Mouse (Mus musculus) forebrain, embryonic 13.5 days (tissue): ENCODE data around the gene Ankrd12. TPM values are rescaled to one million over a fixed set of nuclear protein-coding genes. Genes with fewer than 3 reads are reported as not detected.

Source experiments
- ATAC-seq: fragments of 200-750 bp; cut with Nextera tagmentation; 2 replicates; pipeline ENCODE4 v1.8.0; 2017
- H3K27ac ChIP-seq: fragments of 300-500 bp; sonication (generic); 2 replicates; pipeline ENCODE4 v1.5.1; 2015; ENCODE audit warnings: inconsistent platforms, mild to moderate bottlenecking, moderate library complexity
- H3K27me3 ChIP-seq: fragments of 300-500 bp; sonication (generic); 2 replicates; pipeline ENCODE4 v1.6.1; 2015; ENCODE audit warnings: mild to moderate bottlenecking, inconsistent platforms
- H3K36me3 ChIP-seq: fragments of 300-500 bp; sonication (generic); 2 replicates; pipeline ENCODE4 v1.6.1; 2015; ENCODE audit warnings: mild to moderate bottlenecking, inconsistent platforms; ENCODE audit not compliant: poor library complexity, severe bottlenecking
- H3K4me1 ChIP-seq: fragments of 300-500 bp; sonication (generic); 2 replicates; pipeline ENCODE4 v1.6.1; 2015; ENCODE audit warnings: inconsistent platforms
- H3K4me2 ChIP-seq: fragments of 300-500 bp; sonication (generic); 2 replicates; pipeline ENCODE4 v1.6.1; 2015; ENCODE audit warnings: inconsistent platforms, mild to moderate bottlenecking, moderate library complexity
- H3K4me3 ChIP-seq: fragments of 300-500 bp; sonication (generic); 2 replicates; pipeline ENCODE4 v1.5.1; 2015; ENCODE audit warnings: mild to moderate bottlenecking, inconsistent platforms
- H3K9ac ChIP-seq: fragments of 300-500 bp; sonication (generic); 2 replicates; pipeline ENCODE4 v1.6.1; 2015; ENCODE audit warnings: mild to moderate bottlenecking, inconsistent platforms
- H3K9me3 ChIP-seq: fragments of 300-500 bp; sonication (generic); replicated peaks from 2 replicates; pipeline ENCODE4 v1.6.1; 2016; ENCODE audit warnings: inconsistent platforms
- WGBS: fragments of 180-500 bp; shearing (Covaris S2); methylation state at CpG from one replicate; pipeline ENCODE4 v1.1.7; 2015; 5-methylcytosine and 5-hydroxymethylcytosine counted together
- polyA plus RNA-seq: library from polyadenylated mRNA; unstranded; fragments of >200 nt; fragmentation: Nextera tagmentation; extraction: Ambion mirVana; gene quantifications from 2 replicates; pipeline ENCODE4 v1.2.1, GENCODE M21; 2015

Ankrd12 gene
- polyA plus RNA-seq, 1 experiment from 2014 or later, result 77.4 TPM

DNA sequence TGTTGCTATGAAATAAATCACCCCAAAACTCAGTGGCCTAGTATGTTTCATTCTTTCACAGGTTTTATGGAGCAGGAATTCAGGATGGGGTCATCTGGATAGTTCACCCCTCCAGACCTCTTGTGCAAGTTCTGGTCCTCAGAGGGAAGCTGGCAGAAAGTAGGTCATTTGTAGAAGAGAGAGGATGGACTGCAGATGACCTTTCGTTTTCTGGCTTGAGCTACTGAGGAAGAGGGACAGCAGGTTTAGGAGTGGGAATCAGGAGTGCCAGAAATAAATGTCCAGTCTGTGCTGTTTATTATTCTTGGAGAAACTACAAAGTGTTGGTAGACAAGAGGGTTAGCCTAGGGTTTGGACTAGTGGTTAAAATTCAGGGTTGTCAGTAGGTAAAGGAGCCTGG lies 118.5 kb downstream of the Ankrd12 start:
- no peaks in the 10 kb centered on the region for H3K27me3 ChIP-seq
- 80% methylated on average over 1 of the region's 1 CpGs for WGBS
- no peaks in the 10 kb centered on the region for H3K4me1 ChIP-seq
- no peak overlapping the region for H3K4me3 ChIP-seq
- H3K9me3 ChIP-seq, result no peaks in the 10 kb centered on the region
- H3K27ac ChIP-seq, result no peak overlapping the region
- H3K9ac ChIP-seq, result no peak overlapping the region
- no peak overlapping the region for H3K4me2 ChIP-seq
- no peaks in the 10 kb centered on the region for H3K36me3 ChIP-seq
- no peak for ATAC-seq

DNA sequence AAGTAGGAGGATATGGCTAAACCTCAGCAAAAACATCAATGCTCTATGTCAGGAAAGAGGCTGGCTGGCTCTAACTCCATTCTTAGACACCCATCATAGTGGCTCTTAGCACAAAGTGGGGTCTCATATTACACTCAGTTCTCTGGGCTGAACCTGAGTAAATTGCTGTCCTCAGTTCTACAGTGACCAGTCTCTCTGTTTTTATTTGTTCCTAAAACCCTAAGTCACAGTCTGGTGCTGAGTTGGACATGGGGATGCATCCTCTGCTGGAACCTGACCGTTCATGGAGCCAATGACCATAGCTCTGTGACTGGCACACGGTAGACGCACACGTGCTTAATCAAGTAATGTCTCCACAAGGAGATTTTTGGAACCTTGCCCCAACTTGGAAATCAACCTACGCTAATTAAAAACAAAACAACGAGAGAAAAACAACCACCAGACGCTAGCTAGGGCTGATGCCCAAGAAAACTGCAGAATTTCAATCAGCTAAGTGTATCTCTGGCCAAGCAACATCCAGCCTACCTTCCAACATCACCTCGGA lies 119.0 kb downstream of the Ankrd12 start:
- Histone ChIP-seq H3K9me3 (no peaks in the 10 kb centered on the region), H3K27me3 (no peaks in the 10 kb centered on the region), H3K4me1 (no peaks in the 10 kb centered on the region), H3K27ac (no peak overlapping the region), H3K36me3 (no peaks in the 10 kb centered on the region), H3K4me2 (no peak overlapping the region), H3K4me3 (no peak overlapping the region), H3K9ac (no peak overlapping the region)
- 80% methylated on average over 8 of the region's 8 CpGs for WGBS
- ATAC-seq, result no peak

DNA sequence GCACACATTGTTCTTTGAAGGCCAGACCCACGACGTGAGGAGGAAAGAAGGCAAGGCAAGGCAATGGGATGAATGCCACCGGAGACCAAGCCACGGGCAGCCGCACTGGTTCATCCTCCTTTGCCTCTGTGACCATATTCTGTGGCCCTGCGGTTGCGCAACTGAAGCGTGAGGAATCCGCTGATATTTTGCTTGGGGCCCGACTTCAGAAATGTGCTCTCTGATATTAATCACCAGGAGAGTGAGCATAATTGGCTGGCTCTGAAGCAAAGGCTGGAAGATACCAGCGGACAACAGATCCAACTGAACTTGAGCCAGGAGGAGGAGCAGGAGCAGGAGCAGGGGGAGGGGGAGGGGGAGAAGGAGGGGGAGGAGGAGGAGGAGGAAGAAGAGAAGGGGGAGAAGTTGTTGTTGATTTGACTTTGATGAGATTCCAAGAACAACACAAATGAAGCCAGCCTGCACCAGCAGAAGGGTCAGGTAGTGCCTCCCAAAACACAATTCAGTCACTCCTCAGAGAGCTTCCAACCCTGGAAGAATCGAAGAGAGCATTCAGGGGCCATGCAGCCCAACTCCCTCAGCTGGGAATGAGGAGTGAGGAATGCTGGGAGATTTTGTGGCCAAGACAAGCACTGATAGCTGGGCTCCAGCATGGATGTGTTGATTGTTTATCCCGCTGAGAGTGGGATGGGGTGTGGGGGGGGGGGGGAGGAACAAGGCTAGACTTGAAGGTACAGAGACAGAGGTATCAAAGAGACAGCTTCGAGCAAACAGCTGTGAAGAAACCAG lies 119.7 kb downstream of the Ankrd12 start:
- H3K4me3 ChIP-seq, result no peak overlapping the region
- H3K4me1 ChIP-seq, result no peaks in the 10 kb centered on the region
- WGBS, result 79% methylated on average over 14 of the region's 14 CpGs
- no peak overlapping the region for H3K4me2 ChIP-seq
- no peak for ATAC-seq
- no peak overlapping the region for H3K9ac ChIP-seq
- no peaks in the 10 kb centered on the region for H3K9me3 ChIP-seq
- H3K27me3 ChIP-seq, result no peaks in the 10 kb centered on the region
- no peaks in the 10 kb centered on the region for H3K36me3 ChIP-seq
- H3K27ac ChIP-seq, result no peak overlapping the region

DNA sequence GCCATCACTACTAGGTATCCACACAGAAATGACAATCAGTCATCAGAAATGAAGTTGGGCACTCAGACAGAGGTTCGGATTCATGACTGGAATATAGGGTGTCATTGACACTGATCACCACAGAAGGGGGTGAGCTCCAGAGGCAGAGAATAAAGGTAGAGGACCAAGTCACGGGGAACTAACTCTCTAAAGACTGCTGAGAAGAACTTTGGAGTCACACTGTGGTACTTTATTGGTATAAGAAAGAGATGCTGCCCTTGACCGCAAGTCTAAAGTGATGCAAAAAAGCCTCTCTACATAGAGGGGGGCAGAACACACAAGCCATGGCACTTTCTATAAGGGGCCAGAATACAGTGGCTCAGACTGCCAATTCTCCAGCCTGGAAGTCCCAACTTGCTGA lies 120.7 kb downstream of the Ankrd12 start:
- Histone ChIP-seq H3K27me3 (no peaks in the 10 kb centered on the region), H3K9ac (no peak overlapping the region)

DNA sequence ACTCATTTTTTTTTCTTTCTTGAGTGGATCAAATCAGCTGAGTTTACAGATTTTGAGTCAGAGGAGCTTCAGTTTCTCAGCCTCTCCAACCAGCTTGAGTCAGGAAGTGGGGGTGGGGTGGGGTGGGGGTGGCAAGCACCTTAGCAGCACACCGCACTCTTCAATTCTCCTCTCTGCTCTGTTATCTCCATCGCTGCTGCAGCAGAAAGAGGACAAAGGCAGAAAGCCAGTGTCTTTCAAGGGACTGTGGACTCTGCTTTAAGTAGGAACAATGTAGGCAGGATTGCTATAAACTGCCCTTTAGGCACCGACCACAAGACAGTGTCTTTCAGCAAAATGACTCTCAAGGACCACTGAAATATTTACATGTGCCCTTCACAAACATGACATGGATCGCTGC lies 122.9 kb downstream of the Ankrd12 start:
- H3K27me3 ChIP-seq, result no peaks in the 10 kb centered on the region
- H3K9me3 ChIP-seq, result no peaks in the 10 kb centered on the region
- H3K36me3 ChIP-seq, result no peaks in the 10 kb centered on the region
- WGBS, result 56% methylated on average over 4 of the region's 4 CpGs
- no peak overlapping the region for H3K27ac ChIP-seq
- H3K4me3 ChIP-seq, result no peak overlapping the region
- peaks cover 18% of the 10 kb centered on the region for H3K4me1 ChIP-seq
- no peak overlapping the region for H3K4me2 ChIP-seq
- no peak for ATAC-seq
- no peak overlapping the region for H3K9ac ChIP-seq

More for the DNA sequence above, 120.7 kb downstream of the Ankrd12 start:
- Histone ChIP-seq H3K27ac (no peak overlapping the region), H3K4me2 (no peak overlapping the region), H3K36me3 (no peaks in the 10 kb centered on the region), H3K4me1 (peaks cover 3% of the 10 kb centered on the region; the same call in 1 of the 2 replicates), H3K9me3 (no peaks in the 10 kb centered on the region), H3K4me3 (no peak overlapping the region)
- no peak for ATAC-seq
- 58% methylated on average over 3 of the region's 3 CpGs for WGBS

DNA sequence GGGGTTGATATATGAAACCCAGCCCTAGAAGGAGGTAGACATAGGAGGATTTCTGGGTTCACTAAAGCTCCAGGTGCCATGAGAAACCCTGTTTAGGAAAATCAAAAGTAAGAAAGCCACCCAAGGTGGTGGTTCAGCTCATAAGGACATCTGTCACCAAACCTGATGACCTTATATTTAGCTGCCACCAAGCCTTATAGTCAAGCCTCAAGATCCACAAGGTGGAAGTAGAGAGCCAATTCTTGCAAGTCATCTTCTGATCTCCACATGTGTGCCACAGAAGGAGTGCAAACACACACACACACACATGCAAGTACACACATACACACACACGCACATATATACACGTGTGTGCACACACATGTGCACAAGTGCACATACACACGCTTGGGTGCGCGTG lies 124.8 kb downstream of the Ankrd12 start:
- ATAC-seq, result no peak

DNA sequence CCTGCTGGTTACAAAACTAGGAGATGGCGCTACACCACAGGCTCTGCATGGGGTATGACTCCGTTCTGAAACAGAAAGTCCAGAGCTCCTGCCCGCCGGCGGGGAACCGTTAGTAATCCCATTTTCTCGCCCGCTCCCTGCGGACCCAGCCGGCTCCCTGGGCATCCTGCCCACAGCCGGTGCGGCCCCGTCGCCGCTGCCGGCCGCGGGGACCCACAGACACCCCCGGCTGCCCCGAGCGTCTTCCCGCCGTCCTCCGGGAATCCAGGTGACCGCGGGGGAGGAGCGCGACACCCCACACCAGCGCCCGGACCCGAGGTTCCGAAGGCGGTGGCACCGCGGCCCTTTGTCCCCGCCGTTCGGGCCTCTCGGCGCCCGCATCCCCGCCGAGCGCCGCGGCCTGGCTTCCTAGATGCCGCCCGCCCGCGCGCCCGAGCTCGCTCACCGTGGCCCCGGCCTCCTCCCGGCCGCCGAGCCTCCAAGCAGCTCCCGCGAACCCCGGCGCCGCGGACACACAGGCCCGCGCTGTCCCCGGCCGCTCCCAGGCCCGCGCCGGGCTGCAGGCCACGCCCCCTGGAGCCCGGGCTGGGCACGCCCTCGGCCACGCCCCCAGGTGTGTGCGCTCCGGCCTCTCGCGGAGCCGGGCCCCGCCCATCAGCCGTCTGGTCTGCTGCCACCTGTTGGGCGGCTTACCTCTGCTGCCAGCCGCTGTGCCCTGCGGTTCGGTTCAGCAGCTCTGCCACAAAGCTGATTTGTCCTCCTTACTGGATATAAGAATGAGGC lies 126.1 kb downstream of the Ankrd12 start, which contains the start of gene Twsg1:
Gene Twsg1, minus strand, starts transcription at position 605 of the 783 bp plus-strand sequence.
- peak within 1 kb of the TSS; percentile 97 for H3K9ac ChIP-seq
- ATAC-seq, result peak; percentile 98
- H3K4me2 ChIP-seq, result peak within 1 kb of the TSS; percentile 70
- H3K9me3 ChIP-seq, result no peaks in the 10 kb centered on the region
- no peaks in the 10 kb centered on the region for H3K27me3 ChIP-seq
- H3K4me3 ChIP-seq, result peak within 1 kb of the TSS; percentile 88
- WGBS, result under 1% methylated on average over 86 of the region's 87 CpGs
- peaks cover 26% of the 10 kb centered on the region for H3K36me3 ChIP-seq
- peaks cover 18% of the 10 kb centered on the region for H3K4me1 ChIP-seq
- peak within 1 kb of the TSS; percentile 91 for H3K27ac ChIP-seq

More for the DNA sequence above, 124.8 kb downstream of the Ankrd12 start:
- H3K27me3 ChIP-seq, result no peaks in the 10 kb centered on the region
- H3K27ac ChIP-seq, result no peak overlapping the region
- H3K4me1 ChIP-seq, result peaks cover 18% of the 10 kb centered on the region
- H3K4me3 ChIP-seq, result no peak overlapping the region
- H3K9me3 ChIP-seq, result no peaks in the 10 kb centered on the region
- H3K9ac ChIP-seq, result no peak overlapping the region
- H3K36me3 ChIP-seq, result peaks cover 15% of the 10 kb centered on the region
- 88% methylated on average over 5 of the region's 5 CpGs for WGBS
- H3K4me2 ChIP-seq, result no peak overlapping the region

DNA sequence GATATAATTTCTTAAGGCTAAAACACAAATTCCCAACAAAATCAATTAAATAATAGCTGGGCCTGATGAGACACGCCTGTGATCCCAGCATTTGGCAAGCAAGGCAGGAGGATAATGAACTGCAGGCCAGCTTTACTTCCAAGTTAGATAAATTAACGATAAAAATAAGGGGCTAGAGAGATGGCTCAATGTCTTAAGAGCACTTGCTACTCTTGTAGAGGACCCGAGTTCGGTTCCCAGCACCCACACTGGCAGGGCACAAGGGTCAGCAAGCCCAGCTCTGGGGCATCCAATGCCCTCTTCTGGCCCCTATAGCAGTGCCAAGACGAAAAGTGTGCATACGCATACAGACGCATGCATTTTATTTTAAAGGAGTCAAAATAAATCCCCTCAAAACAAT lies 126.7 kb downstream of the Ankrd12 start:
- H3K27ac ChIP-seq, result peak overlapping the region; percentile 91
- peaks cover 18% of the 10 kb centered on the region for H3K4me1 ChIP-seq
- H3K27me3 ChIP-seq, result no peaks in the 10 kb centered on the region
- peak overlapping the region; percentile 70 for H3K4me2 ChIP-seq
- WGBS, result 29% methylated on average over 7 of the region's 7 CpGs
- H3K9ac ChIP-seq, result peak overlapping the region; percentile 97
- ATAC-seq, result peak; percentile 28; the same call in 1 of the 2 replicates
- peaks cover 32% of the 10 kb centered on the region for H3K36me3 ChIP-seq
- no peaks in the 10 kb centered on the region for H3K9me3 ChIP-seq
- H3K4me3 ChIP-seq, result peak overlapping the region; percentile 88

DNA sequence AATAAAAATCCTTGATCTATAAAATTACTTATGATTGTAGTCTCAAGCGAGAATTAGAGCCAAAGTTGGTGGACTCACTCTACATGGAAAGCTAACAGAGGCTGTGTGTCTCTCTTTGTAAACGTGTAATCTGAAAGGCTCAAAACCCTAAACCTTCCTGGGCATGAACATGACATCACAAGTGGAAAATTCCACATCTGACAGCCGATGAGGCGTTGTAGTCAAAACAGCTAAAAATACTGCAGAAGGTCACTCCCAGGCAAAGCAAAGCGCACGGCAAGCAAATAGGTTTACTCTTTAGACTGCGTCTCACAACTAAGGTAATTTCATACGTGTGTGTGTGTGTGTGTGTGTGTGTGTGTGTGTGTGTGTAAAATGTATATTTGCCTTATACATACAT lies 129.6 kb downstream of the Ankrd12 start:
- ATAC-seq, result no peak
- Histone ChIP-seq H3K4me1 (peaks cover 18% of the 10 kb centered on the region), H3K36me3 (peaks cover 48% of the 10 kb centered on the region), H3K4me3 (no peak overlapping the region), H3K9me3 (no peaks in the 10 kb centered on the region), H3K27ac (no peak overlapping the region), H3K27me3 (no peaks in the 10 kb centered on the region), H3K4me2 (no peak overlapping the region), H3K9ac (no peak overlapping the region)
- 93% methylated on average over 8 of the region's 8 CpGs for WGBS

DNA sequence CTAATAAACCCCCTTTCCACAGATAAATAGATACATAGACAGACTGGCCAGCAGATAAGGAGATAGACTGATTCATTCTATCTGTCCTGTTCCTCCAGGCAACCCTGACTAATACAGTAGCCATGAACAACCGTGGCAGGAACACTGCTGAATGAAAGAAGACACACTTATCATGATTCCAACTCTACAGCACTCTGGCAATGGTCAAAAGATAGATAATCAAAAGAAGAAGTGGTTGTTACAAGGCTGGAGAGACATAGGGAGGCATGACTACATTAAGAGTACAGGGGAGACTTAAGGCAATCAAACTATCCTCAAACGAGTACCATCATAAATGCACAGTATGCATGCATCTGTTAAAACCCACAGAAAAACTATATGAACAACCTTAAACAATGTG lies 131.5 kb downstream of the Ankrd12 start:
- WGBS, result 93% methylated on average over 2 of the region's 2 CpGs
- Histone ChIP-seq H3K4me3 (no peak overlapping the region), H3K36me3 (peaks cover 48% of the 10 kb centered on the region), H3K4me2 (no peak overlapping the region), H3K27me3 (no peaks in the 10 kb centered on the region), H3K9me3 (no peaks in the 10 kb centered on the region), H3K4me1 (peaks cover 14% of the 10 kb centered on the region), H3K27ac (no peak overlapping the region), H3K9ac (no peak overlapping the region)
- ATAC-seq, result no peak

DNA sequence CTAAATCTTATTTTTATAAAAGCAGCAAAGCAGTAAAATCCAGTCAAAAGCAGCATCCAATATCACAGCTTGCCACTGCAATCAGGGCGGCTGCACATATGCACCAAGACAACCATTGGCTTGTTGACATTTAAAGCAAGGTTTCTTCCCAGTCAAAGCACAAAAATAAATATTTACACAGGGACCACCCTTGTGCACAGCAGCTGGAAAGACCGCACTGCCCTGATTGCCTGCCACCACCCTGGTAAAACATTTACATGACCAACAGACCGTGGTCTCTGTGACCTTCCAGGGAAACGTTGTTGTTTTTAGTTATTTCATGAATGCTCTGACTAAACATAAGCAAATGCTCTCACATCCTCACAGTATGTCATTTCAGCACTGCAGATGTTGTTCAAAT lies 134.5 kb downstream of the Ankrd12 start:
- ATAC-seq, result no peak
- Histone ChIP-seq H3K27ac (no peak overlapping the region), H3K27me3 (no peaks in the 10 kb centered on the region), H3K4me1 (no peaks in the 10 kb centered on the region), H3K4me2 (no peak overlapping the region), H3K4me3 (no peak overlapping the region), H3K9me3 (no peaks in the 10 kb centered on the region), H3K9ac (no peak overlapping the region), H3K36me3 (peaks cover 59% of the 10 kb centered on the region)
- 78% methylated on average over 4 of the region's 4 CpGs for WGBS

DNA sequence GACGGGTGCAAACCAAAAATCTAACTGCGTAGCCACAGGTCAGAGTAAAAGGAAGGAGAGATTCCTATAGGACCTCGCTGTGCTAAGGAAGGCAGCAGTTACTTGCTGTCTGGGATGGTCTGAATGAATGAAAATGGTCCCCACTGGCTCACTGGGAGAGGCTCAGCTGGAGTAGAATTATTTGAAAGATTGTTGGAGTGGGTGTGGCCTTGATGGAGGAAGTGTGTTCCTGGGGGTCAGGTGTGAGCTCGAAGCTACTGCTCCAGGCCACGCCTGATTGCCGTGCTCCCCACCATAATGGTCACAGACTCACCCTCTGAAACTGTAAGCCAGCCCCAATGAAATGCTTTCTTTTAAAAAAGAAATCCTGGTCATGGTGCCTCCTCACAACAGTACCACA lies 135.6 kb downstream of the Ankrd12 start:
- no peak overlapping the region for H3K4me2 ChIP-seq
- H3K36me3 ChIP-seq, result peaks cover 60% of the 10 kb centered on the region
- no peaks in the 10 kb centered on the region for H3K9me3 ChIP-seq
- ATAC-seq, result no peak
- H3K4me3 ChIP-seq, result no peak overlapping the region
- H3K27me3 ChIP-seq, result no peaks in the 10 kb centered on the region
- no peaks in the 10 kb centered on the region for H3K4me1 ChIP-seq
- no peak overlapping the region for H3K27ac ChIP-seq
- 88% methylated on average over 6 of the region's 6 CpGs for WGBS
- H3K9ac ChIP-seq, result no peak overlapping the region
